Mouse (Mus musculus) stomach, postnatal 0 days (tissue): ENCODE data around the gene Sp4.

Experiments
- CTCF ChIP-seq: IDR thresholded peaks from 2 replicates; pipeline ENCODE4 v1.5.1; 2016; ENCODE audit warnings: antibody characterized with exemption, low read depth, mild to moderate bottlenecking, moderate library complexity
- EP300 ChIP-seq: optimal IDR thresholded peaks from 2 replicates; pipeline ENCODE3; 2016; ENCODE audit warnings: antibody characterized with exemption

GRCm38 (mm10) chr12:118296236-118296635 lies 5.0 kb downstream of the Sp4 start:
- TF ChIP-seq CTCF (no peak), EP300 (no peak)
